Mouse (Mus musculus) left cerebral cortex, postnatal 10 days (tissue): ENCODE data around the gene Xpnpep2. TPM values are rescaled to one million over a fixed set of nuclear protein-coding genes. Genes with fewer than 3 reads are reported as not detected.

Source experiments
- DNase-seq, 2 experiments: peaks; one replicate each; pipeline ENCODE4 v3.0.0; 2021 to 2022; ENCODE audit warnings: low spot score in 2 of 2, mixed read lengths in 1 of 2; ENCODE audit errors: extremely low spot score in 1 of 2
- intact Hi-C: fragments of 180-260 bp; cut with DNase I; formaldehyde crosslinking; loops from one replicate; pipeline ENCODE4 v1.15.1; 2025
- total RNA-seq, 2 experiments: library from RNA; stranded (reverse); gene quantifications; 2 replicates each; pipeline ENCODE4 v1.2.3; 2021

Xpnpep2 gene
- total RNA-seq, 2 experiments from 2014 or later = 0.13 to 0.39 TPM

DNA sequence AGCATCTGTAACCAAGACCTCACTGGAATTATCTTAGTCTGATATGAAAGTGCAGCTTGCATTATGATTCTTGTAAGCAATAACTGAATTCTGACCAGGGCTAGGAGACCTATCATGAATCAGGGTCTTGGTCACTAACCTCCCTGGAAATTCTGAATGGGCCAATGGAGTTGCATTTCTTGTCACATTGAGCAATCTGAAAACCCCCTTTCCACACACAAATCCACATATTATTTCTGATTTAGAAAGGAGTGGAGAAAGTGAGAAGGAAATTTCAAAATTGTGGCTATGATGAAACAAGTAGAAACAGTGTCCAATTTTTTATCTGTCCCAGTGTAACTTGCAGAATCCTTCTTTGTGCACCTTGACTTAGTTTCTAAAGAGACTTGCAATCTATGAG, 10.8 kb downstream of the Xpnpep2 start:
- DNase-seq = no peak
- intact Hi-C loops = no loop called here

GRCm38 (mm10) chrX:48124132-48125071, 15.9 kb downstream of the Xpnpep2 start:
- intact Hi-C loops = no loop called here
- peak; percentile 9 to 66 for DNase-seq

- no peak for DNase-seq
- intact Hi-C loops = no loop called here
Measured at GRCm38 (mm10) chrX:48126903-48127476, 18.5 kb downstream of the Xpnpep2 start.

- DNase-seq = no peak
- intact Hi-C loops = no loop called here
Measured at GRCm38 (mm10) chrX:48127502-48128218, 19.1 kb downstream of the Xpnpep2 start.

GRCm38 (mm10) chrX:48129167-48129566, 20.6 kb downstream of the Xpnpep2 start:
- DNase-seq = no peak
- intact Hi-C loops = no loop called here

DNA sequence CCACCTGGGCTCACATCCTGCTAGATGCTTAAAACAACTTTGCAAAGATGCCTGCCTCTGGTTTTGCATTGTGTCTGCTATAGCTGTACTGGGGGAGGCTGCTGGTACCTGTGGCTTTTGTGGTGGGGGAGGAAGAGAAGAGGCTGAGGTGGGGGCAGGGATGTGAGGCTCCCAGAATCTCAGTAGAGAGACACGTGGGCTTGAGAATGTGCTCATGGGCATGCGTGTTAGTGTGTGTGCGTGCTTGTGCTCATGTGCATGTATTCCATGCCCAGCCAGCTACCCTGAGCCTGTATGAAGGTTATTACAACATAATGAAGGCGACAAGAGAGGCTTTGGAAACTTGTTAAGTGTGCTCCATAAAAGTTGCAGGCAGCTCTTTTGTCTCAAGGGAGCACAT, 28.4 kb downstream of the Xpnpep2 start:
- intact Hi-C loops = no loop called here
- no peak for DNase-seq

GRCm38 (mm10) chrX:48138011-48138410, 29.5 kb downstream of the Xpnpep2 start:
- no peak for DNase-seq
- intact Hi-C loops = no loop called here

GRCm38 (mm10) chrX:48138539-48139275, 30.2 kb downstream of the Xpnpep2 start:
- intact Hi-C loops = no loop called here
- DNase-seq = no peak

GRCm38 (mm10) chrX:48139368-48140285, 31.1 kb downstream of the Xpnpep2 start:
- intact Hi-C loops = no loop called here
- no peak for DNase-seq

DNA sequence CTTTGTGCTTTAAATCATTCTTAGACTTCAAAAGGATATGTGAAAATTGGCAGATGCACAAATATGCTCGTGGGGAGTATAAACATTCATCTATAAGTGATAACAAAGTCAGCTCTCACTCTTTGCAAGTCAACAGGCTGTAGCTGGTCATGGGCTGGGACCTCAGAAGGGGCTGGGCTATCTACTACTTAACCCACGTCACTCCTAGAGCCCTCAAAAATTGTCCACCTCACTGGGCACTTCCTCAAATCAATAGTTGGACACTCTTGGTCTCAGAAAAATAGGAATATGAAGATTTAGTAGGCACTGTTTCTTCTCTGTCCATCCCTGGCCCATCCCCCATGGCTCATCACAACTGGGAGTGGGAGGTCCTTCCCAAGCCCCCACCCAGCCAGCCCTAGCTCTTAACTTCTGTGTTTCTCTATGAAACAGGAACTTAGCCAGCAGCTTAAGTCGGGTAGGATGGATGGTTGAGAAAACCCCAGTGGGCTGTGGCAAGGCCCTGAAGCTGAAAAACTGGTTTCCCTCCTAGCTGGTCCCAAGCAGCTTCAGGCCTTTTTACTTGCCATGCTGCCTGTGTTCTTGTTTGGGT, 31.9 kb downstream of the Xpnpep2 start:
- DNase-seq = no peak
- intact Hi-C loops = no loop called here

- no peak for DNase-seq
- intact Hi-C loops = no loop called here
Measured at GRCm38 (mm10) chrX:48141481-48141880, 33.0 kb downstream of the Xpnpep2 start.

GRCm38 (mm10) chrX:48143415-48144335, 35.1 kb downstream of the Xpnpep2 start:
- intact Hi-C loops = no loop called here
- DNase-seq = peak in 1 of 2 experiments; percentile 47

DNA sequence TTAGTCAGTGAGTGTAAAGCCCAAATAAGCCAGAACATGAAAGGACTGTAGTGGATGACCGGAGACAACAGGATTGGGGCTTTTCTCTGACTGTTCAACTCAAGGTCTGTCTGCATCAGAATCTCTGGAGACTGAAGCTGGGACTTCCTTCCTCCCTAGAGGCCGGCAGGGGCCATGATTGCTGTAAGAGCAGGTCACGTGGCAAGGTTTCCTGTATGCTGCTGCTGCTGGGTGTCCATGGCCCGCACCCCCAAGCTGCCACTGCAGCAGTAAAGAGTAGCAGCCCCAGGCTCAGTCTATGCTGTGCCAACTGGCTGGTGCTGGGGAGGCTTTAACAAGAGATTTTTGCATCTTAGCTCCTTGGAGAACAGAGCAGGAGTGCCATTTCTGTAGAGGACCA, 37.7 kb downstream of the Xpnpep2 start, which contains the start of gene Sash3:
Gene Sash3 (plus strand): TSS at position 175 of the 400 bp plus-strand sequence.
- intact Hi-C loops = no loop called here
- DNase-seq = no peak

DNA sequence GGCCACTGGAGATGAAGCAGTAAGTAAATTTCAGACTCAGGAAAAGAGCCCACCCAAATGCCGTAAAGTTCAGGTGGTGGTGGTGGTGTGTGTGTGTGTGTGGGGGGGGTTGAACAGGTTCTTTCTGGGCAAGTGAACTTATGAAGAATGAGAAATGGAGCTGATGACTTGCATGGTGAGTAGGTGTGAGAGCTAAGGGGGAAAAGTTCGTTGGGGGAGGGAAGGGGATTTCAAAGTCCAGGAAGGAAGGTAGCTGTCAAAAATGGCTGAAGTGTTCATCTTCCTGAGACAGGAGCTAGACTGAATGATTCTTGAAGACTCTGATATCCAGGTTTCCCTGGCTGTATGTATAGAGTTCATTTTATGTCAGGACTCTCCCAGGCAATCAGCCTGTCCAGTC, 38.7 kb downstream of the Xpnpep2 start:
- intact Hi-C loops = no loop called here

DNA sequence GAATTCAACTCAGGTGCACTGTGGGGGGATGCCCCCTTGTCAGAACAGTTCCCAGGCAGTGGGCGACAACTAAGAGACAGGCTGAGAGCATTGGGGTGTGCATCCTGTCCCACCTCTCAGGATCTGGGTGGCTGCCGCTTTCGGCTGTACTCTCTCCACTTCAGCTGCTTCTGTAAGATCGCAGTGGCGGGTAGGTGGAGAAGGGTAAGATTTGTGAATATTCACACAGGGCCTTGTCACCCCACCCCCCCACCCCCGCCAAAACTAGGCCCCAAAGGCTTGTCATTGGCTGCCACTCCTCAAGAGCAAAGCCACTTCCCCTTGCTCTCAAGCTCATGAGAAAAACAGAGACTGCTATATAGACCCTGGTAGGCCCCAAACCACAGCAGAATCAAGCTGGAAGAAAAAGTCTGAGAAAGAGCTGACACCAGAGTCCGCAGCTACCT, 39.2 kb downstream of the Xpnpep2 start:
- no peak for DNase-seq
- intact Hi-C loops = no loop called here

More for the DNA sequence above, 38.7 kb downstream of the Xpnpep2 start:
- no peak for DNase-seq

DNA sequence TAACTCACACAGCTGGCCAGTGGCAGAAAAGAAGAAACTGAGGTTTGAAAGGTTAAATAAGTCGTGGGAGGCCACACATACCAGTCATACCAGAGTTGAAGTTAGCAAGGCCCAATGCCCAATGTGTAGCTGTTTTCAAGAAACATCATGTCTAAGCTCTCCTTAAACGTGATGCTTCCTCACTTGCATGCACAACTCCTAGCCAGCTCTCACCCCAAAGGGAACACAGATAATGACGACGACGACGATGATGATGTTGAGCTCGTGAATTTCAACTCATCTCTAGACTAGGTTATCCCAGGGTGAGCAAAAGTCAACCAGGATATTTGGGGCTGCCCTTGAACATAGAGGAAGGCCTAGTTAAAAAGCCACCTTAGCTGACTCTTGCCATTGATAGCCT, 43.6 kb downstream of the Xpnpep2 start:
- intact Hi-C loops = no loop called here
- DNase-seq = no peak
